10 mouse cellular contexts compared by ENCODE assay signal in the genomic region with DNA sequence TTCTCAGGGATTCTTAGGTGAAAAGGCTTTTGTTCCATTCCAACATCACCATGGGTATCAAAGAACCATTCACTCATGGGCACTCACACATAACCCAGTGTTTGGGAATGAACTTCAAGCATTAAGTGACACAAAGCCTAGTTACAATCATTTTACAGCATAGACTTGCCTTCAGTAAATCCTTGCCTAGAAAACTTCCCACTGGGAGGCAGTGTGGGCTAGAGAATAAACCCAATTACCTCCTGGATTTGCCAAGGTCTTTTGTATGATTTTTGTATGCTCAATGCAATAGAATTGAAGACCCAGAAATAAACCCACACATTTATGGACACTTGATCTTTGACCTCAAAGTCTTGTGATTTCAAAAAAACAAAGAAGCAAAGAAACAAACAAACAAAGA.
DNase-seq lines count a peak whose midpoint lies in the region; ATAC-seq and TF ChIP-seq lines count a peak whose summit lies in the region.
"Had no signal": no experiment of that assay in that cellular context is flagged by ENCODE, and none has a peak within 500 bp of the region (broad histone marks: within the 10 kb centered on the region; RNA-seq: fewer than 3 reads in every experiment).

No protein-coding gene starts in this region.

- ATAC-seq in kidney, embryonic 15.5 days (replicated peaks; ENCODE audit: low FRiP score), result no peak
- no peak for ATAC-seq in Patski
- ATAC-seq in kidney, postnatal 0 days (replicated peaks; ENCODE audit: low FRiP score, low read depth), result no peak

- no peaks in the 10 kb centered on the region for H3K4me1 ChIP-seq in kidney, embryonic 15.5 days
- H3K4me1 ChIP-seq in kidney, postnatal 0 days (replicated peaks; ENCODE audit: insufficient read depth, low read length), result no peaks in the 10 kb centered on the region
- no peaks in the 10 kb centered on the region for H3K4me1 ChIP-seq in thymus, adult 2 months (replicated peaks; ENCODE audit: control insufficient read depth, insufficient read depth, low read length)
- H3K4me1 ChIP-seq: heart, embryonic 13.5 days; liver, embryonic 13.5 days had no signal

- TF ChIP-seq POLR2A in thymus, adult 2 months (IDR thresholded peaks at IDR 0.05; ENCODE audit: control insufficient read depth, extremely low read depth, insufficient read depth, low read length, poor library complexity), result no peak

- peak; percentile 34 to 84 for DNase-seq in adrenal gland, adult (ENCODE audit: inconsistent age in 2 of 2, low spot score in 1 of 2)
- no peak for DNase-seq in adrenal gland, postnatal 4 days (ENCODE audit: low spot score in 2 of 2)
- peak; percentile 58 for DNase-seq in kidney, adult 9 months
- peak; percentile 13 for DNase-seq in Patski (ENCODE audit: low read depth, low spot score)
- DNase-seq in kidney, postnatal 0 days (ENCODE audit: low spot score), result peak; percentile 65
- DNase-seq in thymus, adult 2 months, result no peak
- no peak for DNase-seq in testis, postnatal 14 days (ENCODE audit: low spot score)
- DNase-seq: liver, embryonic 13.5 days had no signal

- H3K4me2 ChIP-seq in kidney, embryonic 15.5 days, result no peak overlapping the region
- no peak overlapping the region for H3K4me2 ChIP-seq in kidney, postnatal 0 days (ENCODE audit: low read length)
- H3K4me2 ChIP-seq: heart, embryonic 13.5 days; liver, embryonic 13.5 days had no signal

- POLR2A ChIA-PET in Patski (lab: Charles Lee), result no interaction called here

- CTCF ChIA-PET in Patski (lab: Charles Lee), result interaction anchor here (1.6 kb wide), 1 partner anchor 11 kb away, joined by 3 read pairs; no protein-coding TSS in a partner anchor

- H3K9ac ChIP-seq in kidney, embryonic 15.5 days, result no peak overlapping the region
- H3K9ac ChIP-seq in kidney, postnatal 0 days (ENCODE audit: low read depth, low read length), result no peak overlapping the region
- H3K9ac ChIP-seq: heart, embryonic 13.5 days; liver, embryonic 13.5 days had no signal

- H3K36me3 ChIP-seq in kidney, embryonic 15.5 days, result no peaks in the 10 kb centered on the region
- H3K36me3 ChIP-seq in kidney, postnatal 0 days (ENCODE audit: insufficient read depth, low read length), result no peaks in the 10 kb centered on the region
- no peaks in the 10 kb centered on the region for H3K36me3 ChIP-seq in thymus, adult 2 months (ENCODE audit: control insufficient read depth, insufficient read depth, low read length)
- H3K36me3 ChIP-seq: heart, embryonic 13.5 days; liver, embryonic 13.5 days had no signal

- TF ChIP-seq CTCF in Patski (IDR thresholded peaks at IDR 0.05), result peak; percentile 55
- TF ChIP-seq CTCF in kidney, postnatal 0 days (IDR thresholded peaks at IDR 0.05; ENCODE audit: low read depth), result peak; percentile 66
- TF ChIP-seq CTCF in thymus, adult 2 months (IDR thresholded peaks at IDR 0.05; ENCODE audit: borderline replicate concordance, control insufficient read depth, extremely low read depth, insufficient read depth, low read length, poor library complexity), result no peak

- H3K9me3 ChIP-seq in kidney, embryonic 15.5 days (replicated peaks), result no peaks in the 10 kb centered on the region
- no peaks in the 10 kb centered on the region for H3K9me3 ChIP-seq in kidney, postnatal 0 days (replicated peaks; ENCODE audit: low read length)
- H3K9me3 ChIP-seq: heart, embryonic 13.5 days; liver, embryonic 13.5 days had no signal

- in situ Hi-C loops in Patski (cut with MboI; ENCODE audit: low pct_unique_long_range_greater_than_20kb), result no loop called here

- no peak overlapping the region for H3K4me3 ChIP-seq in kidney, embryonic 15.5 days (replicated peaks)
- no peak overlapping the region for H3K4me3 ChIP-seq in kidney, postnatal 0 days (replicated peaks; ENCODE audit: low read depth, low read length)
- H3K4me3 ChIP-seq in thymus, adult 2 months (ENCODE audit: control insufficient read depth, insufficient read depth, low read length), result no peak overlapping the region
- H3K4me3 ChIP-seq: heart, embryonic 13.5 days; liver, embryonic 13.5 days had no signal

- no peaks in the 10 kb centered on the region for H3K27me3 ChIP-seq in kidney, embryonic 15.5 days
- H3K27me3 ChIP-seq in Patski, result no peaks in the 10 kb centered on the region
- no peaks in the 10 kb centered on the region for H3K27me3 ChIP-seq in kidney, postnatal 0 days (ENCODE audit: insufficient read depth, low read length)
- no peaks in the 10 kb centered on the region for H3K27me3 ChIP-seq in thymus, adult 2 months (ENCODE audit: control insufficient read depth, insufficient read depth, low read length)
- H3K27me3 ChIP-seq: heart, embryonic 13.5 days; liver, embryonic 13.5 days had no signal

- H3K27ac ChIP-seq in kidney, embryonic 15.5 days, result no peak overlapping the region
- H3K27ac ChIP-seq in kidney, postnatal 0 days, result no peak overlapping the region
- H3K27ac ChIP-seq in thymus, adult 2 months (ENCODE audit: control insufficient read depth, insufficient read depth, low read length), result no peak overlapping the region
- H3K27ac ChIP-seq: heart, embryonic 13.5 days; liver, embryonic 13.5 days had no signal

Comparison
In these comparisons a context has a peak if more than half of its experiments do, and no peak if none do; other contexts are left out.
1. DNase-seq: peak in adrenal gland, adult (2 of 2), kidney, adult 9 months (single experiment), Patski (single experiment) and kidney, postnatal 0 days (single experiment); none in adrenal gland, postnatal 4 days (0 of 2), thymus, adult 2 months (single experiment) and testis, postnatal 14 days (single experiment).